Mouse (Mus musculus) cerebellum, postnatal 14 days (tissue): ENCODE results near the gene Fthl17e.
"Not testable (repeated sequence)": the region's sequence is repeated elsewhere in the genome, so short reads cannot be mapped to it uniquely, and the experiment has no call there.

Experiments used
- DNase-seq, 2 experiments: peaks; one replicate each; pipeline ENCODE4 v3.0.0; 2021; ENCODE audit warnings: mixed read lengths in 2 of 2

Gene Fthl17e

DNA sequence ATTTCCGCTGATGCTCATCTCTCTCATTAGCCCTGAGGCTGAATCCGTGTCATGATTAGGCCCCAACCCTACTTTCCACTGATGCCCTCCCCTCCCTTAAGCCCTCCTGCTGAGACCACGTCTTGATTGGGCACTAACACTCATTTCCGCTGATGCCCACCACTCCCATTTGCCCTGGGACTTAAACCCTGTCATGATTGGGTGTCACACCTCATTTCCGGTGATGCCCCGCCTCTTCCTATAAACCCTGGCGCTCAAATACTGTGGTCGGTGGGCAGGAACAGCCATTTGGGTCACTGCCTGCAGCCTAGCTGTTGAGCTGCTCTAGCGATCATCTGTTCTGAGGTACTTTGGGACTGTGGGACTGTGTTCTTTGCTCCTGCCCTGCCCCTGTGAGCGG lies at the start of gene Fthl17e:
Fthl17e (plus strand) TSS at position 301 of the 400 bp plus-strand sequence.
- DNase-seq = not testable (repeated sequence)

GRCm38 (mm10) chrX:8986655-8987054 lies 46.6 kb upstream of the Fthl17e start, which contains the start of gene Fthl17d:
Gene Fthl17d, minus strand, starts transcription at chrX:8986755.
- not testable (repeated sequence) for DNase-seq

DNA sequence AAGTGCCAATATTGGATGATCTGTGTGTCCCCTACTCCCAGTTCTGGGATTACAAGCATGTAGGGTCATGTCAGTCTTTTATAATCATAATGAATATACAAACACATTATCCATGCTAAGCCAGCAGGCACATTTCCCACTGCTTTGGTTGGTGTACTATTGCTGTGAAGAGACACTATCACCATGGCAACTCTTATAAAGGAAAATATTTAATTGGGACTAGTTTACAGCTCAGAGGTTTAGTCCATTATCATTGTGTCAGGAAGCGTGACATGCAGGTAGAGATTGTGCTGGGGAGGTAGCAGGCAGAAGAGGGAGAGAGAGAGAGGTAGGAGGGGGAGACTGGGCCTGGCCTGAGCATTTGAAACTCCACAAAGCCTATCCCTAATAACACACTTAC lies 17.2 kb upstream of the Fthl17e start:
- no peak for DNase-seq

DNA sequence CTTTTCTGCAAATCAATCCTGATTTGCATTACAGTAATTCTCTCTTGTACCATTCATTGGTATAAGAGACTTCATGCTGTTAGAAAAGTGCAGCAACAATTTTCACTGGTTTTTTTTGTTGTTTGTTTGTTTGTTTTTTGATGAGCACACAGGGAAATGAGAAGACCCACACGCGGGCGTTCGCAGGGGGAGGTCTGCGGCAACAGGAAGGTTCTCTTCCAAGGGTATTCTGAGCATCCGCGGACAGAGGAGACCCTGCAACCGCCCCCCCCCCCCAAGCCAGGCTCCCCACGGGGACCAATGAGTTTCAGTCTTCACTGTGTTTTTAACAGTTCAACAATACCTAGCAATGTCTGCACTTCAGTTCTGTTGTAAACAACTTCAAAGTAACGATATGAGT lies 13.8 kb upstream of the Fthl17e start:
- DNase-seq = no peak

GRCm38 (mm10) chrX:9041611-9042010 lies 8.3 kb downstream of the Fthl17e start:
- DNase-seq = not testable (repeated sequence)

GRCm38 (mm10) chrX:9060952-9061351 lies 27.7 kb downstream of the Fthl17e start:
- DNase-seq = peak; percentile 85 to 95

DNA sequence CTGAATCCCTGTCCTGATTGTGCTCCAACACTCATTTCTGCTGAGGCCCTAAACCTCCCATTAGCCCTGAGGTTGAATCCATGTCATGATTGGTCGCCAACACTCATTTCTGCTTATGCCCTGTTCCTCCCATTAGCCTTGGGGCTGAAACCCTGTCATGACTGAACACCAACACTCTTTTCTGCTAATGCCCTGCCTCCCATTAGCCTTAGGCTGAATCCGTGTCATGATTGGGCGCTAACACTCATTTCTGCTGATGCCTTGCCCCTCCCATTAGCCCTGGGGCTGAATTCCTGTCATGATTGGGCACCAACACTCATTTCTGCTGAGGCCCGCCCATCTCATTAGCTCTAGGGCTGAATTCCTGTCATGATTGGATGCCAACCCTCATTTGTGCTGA lies 28.8 kb downstream of the Fthl17e start:
- no peak for DNase-seq

- not testable (repeated sequence) for DNase-seq
Measured at GRCm38 (mm10) chrX:9062715-9063114, 29.4 kb downstream of the Fthl17e start, which contains the start of gene Fthl17f. Gene Fthl17f, plus strand, starts transcription at chrX:9063015.

DNA sequence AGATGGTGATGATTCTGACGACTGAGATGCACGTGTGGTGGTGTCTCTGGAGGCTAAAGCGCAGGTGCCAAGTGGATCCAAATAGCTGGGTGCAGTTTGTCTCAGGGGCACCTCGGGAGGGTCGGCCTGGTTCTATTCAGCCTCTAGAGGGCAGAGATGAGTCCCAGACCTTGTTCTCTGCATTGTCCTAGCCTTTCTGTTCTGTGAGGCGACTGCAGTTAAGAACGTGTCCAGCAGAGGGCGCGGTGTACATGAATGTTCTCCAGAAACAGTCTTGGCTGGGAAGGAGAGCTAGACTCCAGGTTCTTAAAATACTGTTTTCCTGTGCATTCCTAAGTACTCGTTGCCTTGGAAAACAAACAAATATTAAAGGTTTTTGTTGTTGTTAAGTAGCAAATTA lies 44.4 kb downstream of the Fthl17e start:
- peak; percentile 70 to 88 for DNase-seq
